Mouse (Mus musculus) intestine, postnatal 0 days (tissue): Measurements from ENCODE around the gene Unc5c. TPM values are rescaled to one million over a fixed set of nuclear protein-coding genes. Genes with fewer than 3 reads are reported as not detected.

ENCODE experiments used
- ATAC-seq: fragments of 200-750 bp; cut with Nextera tagmentation; 2 replicates; pipeline ENCODE4 v1.8.0; 2017; ENCODE audit warnings: mild to moderate bottlenecking, moderate TSS enrichment, moderate library complexity
- H3K27ac ChIP-seq: fragments of 300-500 bp; sonication (generic); 2 replicates; pipeline ENCODE4 v1.5.1; 2014; ENCODE audit warnings: mild to moderate bottlenecking, low read depth, low read length, moderate library complexity
- H3K27me3 ChIP-seq: fragments of 300-500 bp; sonication (generic); replicated peaks from 2 replicates; pipeline ENCODE4 v1.6.1; 2014; ENCODE audit warnings: low read length, mixed read lengths; ENCODE audit not compliant: control insufficient read depth, insufficient read depth
- H3K36me3 ChIP-seq: fragments of 300-500 bp; sonication (generic); 2 replicates; pipeline ENCODE4 v1.6.1; 2014; ENCODE audit warnings: mild to moderate bottlenecking, moderate library complexity; ENCODE audit not compliant: control insufficient read depth, insufficient read depth
- H3K4me1 ChIP-seq: fragments of 300-500 bp; sonication (generic); replicated peaks from 2 replicates; pipeline ENCODE4 v1.6.1; 2014; ENCODE audit warnings: antibody characterized with exemption, low read length, mixed read lengths; ENCODE audit not compliant: control insufficient read depth, insufficient read depth
- H3K4me2 ChIP-seq: fragments of 300-500 bp; sonication (generic); replicated peaks from 2 replicates; pipeline ENCODE4 v1.6.1; 2014; ENCODE audit warnings: low read depth, mild to moderate bottlenecking, moderate library complexity
- H3K4me3 ChIP-seq: fragments of 300-500 bp; sonication (generic); 2 replicates; pipeline ENCODE4 v1.5.1; 2014; ENCODE audit warnings: low read depth, low read length
- H3K9ac ChIP-seq: fragments of 300-500 bp; sonication (generic); 2 replicates; pipeline ENCODE4 v1.6.1; 2014; ENCODE audit warnings: mild to moderate bottlenecking, low read depth, low read length
- H3K9me3 ChIP-seq: fragments of 300-500 bp; sonication (generic); 2 replicates; pipeline ENCODE4 v1.6.1; 2016; ENCODE audit warnings: mixed run types; ENCODE audit not compliant: control insufficient read depth
- CTCF ChIP-seq: sonication (generic); IDR thresholded peaks from 2 replicates; pipeline ENCODE4 v1.5.1; 2016; ENCODE audit warnings: low read depth, mild to moderate bottlenecking, control low read depth, antibody characterized with exemption, moderate library complexity
- WGBS: fragments of 180-500 bp; shearing (Covaris S2); extraction: QIAGEN DNeasy Blood & Tissue Kit; methylation state at CpG from one replicate; pipeline ENCODE4 v1.1.7; 2014; 5-methylcytosine and 5-hydroxymethylcytosine counted together
- polyA plus RNA-seq: library from polyadenylated mRNA; unstranded; fragments of >200 nt; fragmentation: Nextera tagmentation; extraction: Ambion mirVana; gene quantifications from 2 replicates; pipeline ENCODE4 v1.2.1, GENCODE M21; 2015

The Unc5c gene
- polyA plus RNA-seq, 1 experiment from 2014 or later: 2.1 TPM

DNA sequence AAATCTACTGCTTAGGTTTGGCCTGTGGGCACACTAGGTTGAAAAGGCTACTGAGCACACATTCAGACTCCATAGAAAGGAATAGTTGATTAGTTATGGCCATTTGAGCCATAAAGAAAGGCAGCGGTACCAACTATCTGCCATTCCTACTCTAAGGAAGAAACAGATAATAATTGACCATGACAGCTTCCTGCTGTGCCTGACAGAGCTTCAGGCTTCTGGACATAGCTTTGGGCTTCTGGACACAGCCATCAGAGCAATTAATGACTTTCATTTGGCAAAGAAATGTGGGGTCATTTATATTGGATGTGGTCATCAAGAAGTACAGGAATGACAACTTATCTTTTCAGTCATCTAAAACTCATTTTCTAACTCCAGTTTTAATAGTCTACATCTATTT lies 260.4 kb downstream of the Unc5c start:
- no peak overlapping the region for H3K4me3 ChIP-seq
- 93% methylated on average over 1 of the region's 1 CpGs for WGBS
- TF ChIP-seq CTCF: no peak
- H3K9ac ChIP-seq: no peak overlapping the region
- H3K4me2 ChIP-seq: no peak overlapping the region
- ATAC-seq: no peak
- no peaks in the 10 kb centered on the region for H3K27me3 ChIP-seq
- no peaks in the 10 kb centered on the region for H3K4me1 ChIP-seq
- no peak overlapping the region for H3K27ac ChIP-seq
- H3K9me3 ChIP-seq: no peaks in the 10 kb centered on the region
- H3K36me3 ChIP-seq: no peaks in the 10 kb centered on the region

- Histone ChIP-seq H3K9ac (no peak overlapping the region), H3K4me2 (no peak overlapping the region), H3K4me3 (no peak overlapping the region), H3K36me3 (no peaks in the 10 kb centered on the region), H3K9me3 (no peaks in the 10 kb centered on the region), H3K27ac (no peak overlapping the region), H3K4me1 (no peaks in the 10 kb centered on the region), H3K27me3 (no peaks in the 10 kb centered on the region)
- no peak for TF ChIP-seq CTCF
- no peak for ATAC-seq
- 73% methylated on average over 6 of the region's 6 CpGs for WGBS
Measured at GRCm38 (mm10) chr3:141733844-141734243, 268.8 kb downstream of the Unc5c start.

DNA sequence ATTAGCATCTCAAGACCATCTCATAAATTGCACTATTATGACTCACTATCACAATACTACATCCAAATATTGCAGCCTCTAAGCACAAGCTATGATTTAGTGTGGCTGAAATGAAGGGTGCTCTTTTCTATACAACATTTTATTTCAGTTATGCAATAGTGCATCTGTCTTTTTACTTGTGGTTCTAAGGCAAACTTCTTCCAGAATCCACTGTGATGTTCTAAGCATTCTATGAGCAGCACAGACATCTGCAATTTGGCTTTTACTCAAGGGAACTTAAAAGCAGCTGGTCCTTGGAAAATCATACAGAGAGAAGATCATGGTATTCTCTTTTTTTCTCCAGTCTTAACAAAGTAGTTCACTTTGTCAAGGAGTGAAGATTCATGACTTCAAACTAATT lies 270.3 kb downstream of the Unc5c start:
- H3K27ac ChIP-seq: no peak overlapping the region
- no peak overlapping the region for H3K4me2 ChIP-seq
- TF ChIP-seq CTCF: no peak
- no peak overlapping the region for H3K4me3 ChIP-seq
- no peaks in the 10 kb centered on the region for H3K36me3 ChIP-seq
- no peaks in the 10 kb centered on the region for H3K9me3 ChIP-seq
- no peak for ATAC-seq
- no peaks in the 10 kb centered on the region for H3K27me3 ChIP-seq
- H3K9ac ChIP-seq: no peak overlapping the region
- H3K4me1 ChIP-seq: no peaks in the 10 kb centered on the region

GRCm38 (mm10) chr3:141745322-141745721 lies 280.3 kb downstream of the Unc5c start:
- H3K4me1 ChIP-seq: no peaks in the 10 kb centered on the region
- H3K36me3 ChIP-seq: no peaks in the 10 kb centered on the region
- no peak overlapping the region for H3K27ac ChIP-seq
- TF ChIP-seq CTCF: no peak
- H3K9ac ChIP-seq: no peak overlapping the region
- no peaks in the 10 kb centered on the region for H3K27me3 ChIP-seq
- H3K9me3 ChIP-seq: no peaks in the 10 kb centered on the region
- no peak for ATAC-seq
- H3K4me2 ChIP-seq: no peak overlapping the region
- no peak overlapping the region for H3K4me3 ChIP-seq

DNA sequence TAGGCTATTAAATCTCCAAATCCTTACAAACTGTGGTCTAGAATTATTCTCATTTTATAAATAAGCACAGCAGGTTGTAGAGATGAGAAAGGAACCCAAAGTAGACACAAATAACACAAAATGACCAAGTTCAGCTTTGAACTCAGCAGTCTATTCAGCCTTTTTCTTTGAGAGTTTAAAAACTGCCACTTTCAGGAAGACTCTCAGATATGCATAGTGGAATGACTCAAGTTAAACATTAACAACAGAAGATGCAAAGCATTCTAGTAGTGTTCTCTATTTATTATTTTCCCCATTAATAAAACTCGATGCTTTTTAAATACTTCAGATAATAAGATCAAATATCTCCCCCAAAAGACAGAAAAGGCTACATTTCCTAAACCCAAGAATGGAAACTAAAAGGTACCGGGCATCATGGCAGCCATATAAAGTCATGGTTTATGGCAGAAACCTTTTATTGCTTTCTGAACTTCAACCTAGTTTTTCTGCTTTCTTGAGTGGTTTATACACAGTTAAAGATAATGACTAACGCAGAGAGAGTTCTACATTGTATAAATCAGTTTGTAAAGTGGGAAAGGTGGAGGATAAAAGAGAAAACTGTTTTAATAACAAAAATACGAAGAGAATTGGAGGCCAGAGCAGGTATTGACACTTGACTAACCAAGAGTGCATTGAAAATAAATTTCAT lies 283.8 kb downstream of the Unc5c start:
- TF ChIP-seq CTCF: no peak
- H3K27me3 ChIP-seq: no peaks in the 10 kb centered on the region
- H3K4me1 ChIP-seq: no peaks in the 10 kb centered on the region
- H3K4me2 ChIP-seq: 0 out of 2 replicates have a peak overlapping the region, but pooled peaks have one; percentile 18
- H3K27ac ChIP-seq: no peak overlapping the region
- H3K36me3 ChIP-seq: no peaks in the 10 kb centered on the region
- peak overlapping the region; percentile 14; the same call in 1 of the 2 replicates for H3K4me3 ChIP-seq
- no peak overlapping the region for H3K9ac ChIP-seq
- 38% methylated on average over 4 of the region's 4 CpGs for WGBS
- ATAC-seq: peak; percentile 87
- no peaks in the 10 kb centered on the region for H3K9me3 ChIP-seq

GRCm38 (mm10) chr3:141752172-141752571 lies 287.2 kb downstream of the Unc5c start:
- H3K4me3 ChIP-seq: no peak overlapping the region
- no peaks in the 10 kb centered on the region for H3K9me3 ChIP-seq
- no peak overlapping the region for H3K27ac ChIP-seq
- H3K9ac ChIP-seq: no peak overlapping the region
- H3K4me2 ChIP-seq: no peak overlapping the region
- ATAC-seq: no peak
- no peak for TF ChIP-seq CTCF
- WGBS: 70% methylated on average over 7 of the region's 7 CpGs
- no peaks in the 10 kb centered on the region for H3K27me3 ChIP-seq
- H3K4me1 ChIP-seq: no peaks in the 10 kb centered on the region
- no peaks in the 10 kb centered on the region for H3K36me3 ChIP-seq

DNA sequence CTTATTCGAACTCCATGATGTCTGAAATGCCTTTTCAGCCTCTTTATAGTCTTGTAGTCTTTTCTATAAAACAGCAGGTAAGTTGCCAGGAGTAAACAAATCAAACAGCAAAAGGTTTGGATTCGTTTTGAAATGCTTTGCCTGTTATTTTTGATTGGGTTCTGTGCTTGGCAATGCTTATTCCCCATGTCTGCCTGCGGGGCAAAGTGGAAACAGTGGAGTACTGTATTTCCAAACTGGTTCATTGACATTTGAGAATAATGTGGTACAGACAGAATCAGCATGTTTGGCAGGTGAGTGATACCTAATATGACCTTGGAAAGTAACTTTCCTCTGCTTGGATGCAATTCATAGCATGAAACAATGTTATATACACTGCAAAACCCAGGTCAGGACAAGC lies 292.2 kb downstream of the Unc5c start:
- ATAC-seq: no peak

More for the DNA sequence above, 292.2 kb downstream of the Unc5c start:
- 82% methylated on average over 3 of the region's 3 CpGs for whole genome bisulfite sequencing
- no peaks in the 10 kb centered on the region for H3K4me1 ChIP-seq
- no peak overlapping the region for H3K4me2 ChIP-seq
- no peaks in the 10 kb centered on the region for H3K9me3 ChIP-seq
- H3K9ac ChIP-seq: no peak overlapping the region
- TF ChIP-seq CTCF: no peak
- H3K27ac ChIP-seq: no peak overlapping the region
- H3K4me3 ChIP-seq: no peak overlapping the region
- H3K27me3 ChIP-seq: no peaks in the 10 kb centered on the region
- H3K36me3 ChIP-seq: no peaks in the 10 kb centered on the region
